Mouse (Mus musculus) limb, embryonic 13.5 days (tissue): ENCODE results near the gene Rnf224. TPM values are rescaled to one million over a fixed set of nuclear protein-coding genes. Genes with fewer than 3 reads are reported as not detected.
A peak's percentile ranks its signal among the peaks of the same experiment; 100 is the strongest.

Experiments
- ATAC-seq: fragments of 200-750 bp; cut with Nextera tagmentation; 2 replicates; pipeline ENCODE4 v1.8.0; 2017; ENCODE audit warnings: low read depth, moderate number of reproducible peaks, moderate TSS enrichment; ENCODE audit not compliant: low FRiP score
- H3K27ac ChIP-seq: fragments of 300-500 bp; sonication (generic); 2 replicates; pipeline ENCODE4 v1.5.1; 2015; ENCODE audit warnings: inconsistent platforms, mild to moderate bottlenecking, moderate library complexity
- H3K27me3 ChIP-seq: fragments of 300-500 bp; sonication (generic); 2 replicates; pipeline ENCODE4 v1.6.1; 2015; ENCODE audit warnings: mild to moderate bottlenecking, inconsistent platforms
- H3K36me3 ChIP-seq: fragments of 300-500 bp; sonication (generic); 2 replicates; pipeline ENCODE4 v1.6.1; 2015; ENCODE audit warnings: inconsistent platforms, mild to moderate bottlenecking, moderate library complexity
- H3K4me1 ChIP-seq: fragments of 300-500 bp; sonication (generic); 2 replicates; pipeline ENCODE4 v1.6.1; 2015; ENCODE audit warnings: inconsistent platforms
- H3K4me2 ChIP-seq: fragments of 300-500 bp; sonication (generic); replicated peaks from 2 replicates; pipeline ENCODE4 v1.6.1; 2015; ENCODE audit warnings: inconsistent platforms, mild to moderate bottlenecking, moderate library complexity
- H3K4me3 ChIP-seq: fragments of 300-500 bp; sonication (generic); 2 replicates; pipeline ENCODE4 v1.5.1; 2015; ENCODE audit warnings: moderate library complexity, mild to moderate bottlenecking, inconsistent platforms
- H3K9ac ChIP-seq: fragments of 300-500 bp; sonication (generic); 2 replicates; pipeline ENCODE4 v1.6.1; 2015; ENCODE audit warnings: mild to moderate bottlenecking, inconsistent platforms
- H3K9me3 ChIP-seq: fragments of 300-500 bp; sonication (generic); 2 replicates; pipeline ENCODE4 v1.6.1; 2016; ENCODE audit warnings: inconsistent platforms
- WGBS: fragments of 180-500 bp; shearing (Covaris S2); methylation state at CpG from one replicate; pipeline ENCODE4 v1.1.7; 2015; 5-methylcytosine and 5-hydroxymethylcytosine counted together
- polyA plus RNA-seq: library from polyadenylated mRNA; unstranded; fragments of >200 nt; fragmentation: Nextera tagmentation; extraction: Ambion mirVana; gene quantifications from 2 replicates; pipeline ENCODE4 v1.2.1, GENCODE M21; 2015

The Rnf224 gene
- polyA plus RNA-seq, 1 experiment from 2014 or later, result not detected

- no peak within 1 kb of the TSS for H3K4me2 ChIP-seq
These were observed 2.5 kb downstream of the Rnf224 start, which contains the start of gene Slc34a3 for GRCm38 (mm10) chr2:25234050-25234449. Gene Slc34a3 (minus strand): TSS chr2:25234364.

GRCm38 (mm10) chr2:25233421-25233820, 3.2 kb downstream of the Rnf224 start:
- ATAC-seq, result no peak
- Histone ChIP-seq H3K4me3 (no peak overlapping the region), H3K4me2 (no peak overlapping the region), H3K9ac (no peak overlapping the region), H3K4me1 (peaks cover 4% of the 10 kb centered on the region; the same call in 1 of the 2 replicates), H3K27me3 (peaks cover 43% of the 10 kb centered on the region), H3K27ac (no peak overlapping the region), H3K36me3 (no peaks in the 10 kb centered on the region), H3K9me3 (no peaks in the 10 kb centered on the region)
- WGBS, result 75% methylated on average over 4 of the region's 4 CpGs

More at GRCm38 (mm10) chr2:25234050-25234449, 2.5 kb downstream of the Rnf224 start, which contains the start of gene Slc34a3:
- H3K4me3 ChIP-seq, result no peak within 1 kb of the TSS
- ATAC-seq, result no peak
- H3K9me3 ChIP-seq, result no peaks in the 10 kb centered on the region
- no peak within 1 kb of the TSS for H3K27ac ChIP-seq
- peaks cover 47% of the 10 kb centered on the region for H3K27me3 ChIP-seq
- 84% methylated on average over 3 of the region's 3 CpGs for WGBS
- no peaks in the 10 kb centered on the region for H3K36me3 ChIP-seq
- H3K4me1 ChIP-seq, result 0 out of 2 replicates have a peak, but pooled peaks cover under 1% of the 10 kb centered on the region
- no peak within 1 kb of the TSS for H3K9ac ChIP-seq

- peak overlapping the region; percentile 25; the same call in 1 of the 2 replicates for H3K9ac ChIP-seq
- WGBS, result 54% methylated on average over 12 of the region's 12 CpGs
- H3K27me3 ChIP-seq, result peaks cover 35% of the 10 kb centered on the region
- H3K27ac ChIP-seq, result no peak overlapping the region
- H3K4me1 ChIP-seq, result peaks cover 4% of the 10 kb centered on the region; the same call in 1 of the 2 replicates
- no peak overlapping the region for H3K4me3 ChIP-seq
- ATAC-seq, result no peak
- no peaks in the 10 kb centered on the region for H3K36me3 ChIP-seq
- no peaks in the 10 kb centered on the region for H3K9me3 ChIP-seq
- no peak overlapping the region for H3K4me2 ChIP-seq
These were observed 5.5 kb downstream of the Rnf224 start for GRCm38 (mm10) chr2:25231038-25231437.

- Histone ChIP-seq H3K4me3 (no peak overlapping the region), H3K27me3 (peaks cover 33% of the 10 kb centered on the region; the same call in 1 of the 2 replicates), H3K9ac (no peak overlapping the region; the same call in 1 of the 2 replicates), H3K4me2 (no peak overlapping the region), H3K4me1 (peaks cover 7% of the 10 kb centered on the region), H3K27ac (no peak overlapping the region), H3K36me3 (no peaks in the 10 kb centered on the region), H3K9me3 (no peaks in the 10 kb centered on the region)
- 86% methylated on average over 7 of the region's 7 CpGs for WGBS
- no peak for ATAC-seq
These were observed 6.0 kb downstream of the Rnf224 start for GRCm38 (mm10) chr2:25230581-25230980.

GRCm38 (mm10) chr2:25229582-25229981, 7.0 kb downstream of the Rnf224 start:
- H3K9ac ChIP-seq, result no peak overlapping the region
- 81% methylated on average over 5 of the region's 5 CpGs for WGBS
- no peak overlapping the region for H3K4me3 ChIP-seq
- H3K4me1 ChIP-seq, result peaks cover 10% of the 10 kb centered on the region
- ATAC-seq, result no peak
- H3K27ac ChIP-seq, result no peak overlapping the region
- no peaks in the 10 kb centered on the region for H3K36me3 ChIP-seq
- peaks cover 33% of the 10 kb centered on the region; the same call in 1 of the 2 replicates for H3K27me3 ChIP-seq
- no peaks in the 10 kb centered on the region for H3K9me3 ChIP-seq
- H3K4me2 ChIP-seq, result no peak overlapping the region

GRCm38 (mm10) chr2:25228995-25229530, 7.5 kb downstream of the Rnf224 start:
- WGBS, result 67% methylated on average over 6 of the region's 6 CpGs
- Histone ChIP-seq H3K4me2 (peak overlapping the region; percentile 40), H3K27me3 (peaks cover 30% of the 10 kb centered on the region; the same call in 1 of the 2 replicates)

GRCm38 (mm10) chr2:25228431-25228889, 8.1 kb downstream of the Rnf224 start:
- no peaks in the 10 kb centered on the region for H3K36me3 ChIP-seq
- peak overlapping the region; percentile 40 for H3K4me2 ChIP-seq
- no peak overlapping the region for H3K9ac ChIP-seq
- no peaks in the 10 kb centered on the region for H3K9me3 ChIP-seq
- H3K4me3 ChIP-seq, result no peak overlapping the region
- ATAC-seq, result no peak
- 2% methylated on average over 7 of the region's 7 CpGs for WGBS
- peaks cover 26% of the 10 kb centered on the region; the same call in 1 of the 2 replicates for H3K27me3 ChIP-seq
- H3K4me1 ChIP-seq, result peaks cover 14% of the 10 kb centered on the region
- no peak overlapping the region for H3K27ac ChIP-seq

More at GRCm38 (mm10) chr2:25228995-25229530, 7.5 kb downstream of the Rnf224 start:
- Histone ChIP-seq H3K9ac (peak overlapping the region; percentile 31; the same call in 1 of the 2 replicates), H3K4me1 (peaks cover 10% of the 10 kb centered on the region), H3K4me3 (no peak overlapping the region), H3K36me3 (no peaks in the 10 kb centered on the region), H3K9me3 (no peaks in the 10 kb centered on the region), H3K27ac (no peak overlapping the region)
- no peak for ATAC-seq

GRCm38 (mm10) chr2:25227406-25227805, 9.2 kb downstream of the Rnf224 start:
- peaks cover 3% of the 10 kb centered on the region; the same call in 1 of the 2 replicates for H3K36me3 ChIP-seq
- 84% methylated on average over 4 of the region's 4 CpGs for WGBS
- H3K4me3 ChIP-seq, result no peak overlapping the region
- ATAC-seq, result no peak
- no peak overlapping the region for H3K9ac ChIP-seq
- no peak overlapping the region for H3K4me2 ChIP-seq
- peaks cover 16% of the 10 kb centered on the region; the same call in 1 of the 2 replicates for H3K27me3 ChIP-seq
- no peaks in the 10 kb centered on the region for H3K9me3 ChIP-seq
- no peak overlapping the region for H3K27ac ChIP-seq
- peaks cover 18% of the 10 kb centered on the region for H3K4me1 ChIP-seq

- Histone ChIP-seq H3K4me2 (no peak overlapping the region), H3K4me1 (peaks cover 18% of the 10 kb centered on the region), H3K36me3 (peaks cover 8% of the 10 kb centered on the region), H3K4me3 (no peak overlapping the region), H3K27ac (no peak overlapping the region), H3K9me3 (no peaks in the 10 kb centered on the region), H3K27me3 (peaks cover 12% of the 10 kb centered on the region; the same call in 1 of the 2 replicates), H3K9ac (no peak overlapping the region)
- 74% methylated on average over 5 of the region's 5 CpGs for WGBS
- ATAC-seq, result no peak
These were observed 9.7 kb downstream of the Rnf224 start for GRCm38 (mm10) chr2:25226864-25227263.

GRCm38 (mm10) chr2:25225811-25226379, 10.7 kb downstream of the Rnf224 start:
- Histone ChIP-seq H3K9ac (peak overlapping the region; percentile 68; the same call in 1 of the 2 replicates), H3K4me1 (peaks cover 18% of the 10 kb centered on the region), H3K27me3 (peaks cover 3% of the 10 kb centered on the region; the same call in 1 of the 2 replicates), H3K4me3 (peak overlapping the region; percentile 49), H3K36me3 (peaks cover 13% of the 10 kb centered on the region), H3K4me2 (peak overlapping the region; percentile 64), H3K27ac (peak overlapping the region; percentile 97), H3K9me3 (no peaks in the 10 kb centered on the region)
- 73% methylated on average over 8 of the region's 8 CpGs for WGBS
- ATAC-seq, result no peak

- peak overlapping the region; percentile 68 for H3K9ac ChIP-seq
- H3K4me3 ChIP-seq, result peak overlapping the region; percentile 91
- peak overlapping the region; percentile 64 for H3K4me2 ChIP-seq
- H3K27me3 ChIP-seq, result no peaks in the 10 kb centered on the region
- H3K4me1 ChIP-seq, result peaks cover 18% of the 10 kb centered on the region
- no peaks in the 10 kb centered on the region for H3K9me3 ChIP-seq
- 3% methylated on average over 41 of the region's 41 CpGs for WGBS
- peak overlapping the region; percentile 97 for H3K27ac ChIP-seq
- H3K36me3 ChIP-seq, result peaks cover 13% of the 10 kb centered on the region
- peak; percentile 98 for ATAC-seq
These were observed 11.5 kb downstream of the Rnf224 start for GRCm38 (mm10) chr2:25224766-25225752.
